25 mouse cellular contexts compared by ENCODE assay signal in the genomic region with DNA sequence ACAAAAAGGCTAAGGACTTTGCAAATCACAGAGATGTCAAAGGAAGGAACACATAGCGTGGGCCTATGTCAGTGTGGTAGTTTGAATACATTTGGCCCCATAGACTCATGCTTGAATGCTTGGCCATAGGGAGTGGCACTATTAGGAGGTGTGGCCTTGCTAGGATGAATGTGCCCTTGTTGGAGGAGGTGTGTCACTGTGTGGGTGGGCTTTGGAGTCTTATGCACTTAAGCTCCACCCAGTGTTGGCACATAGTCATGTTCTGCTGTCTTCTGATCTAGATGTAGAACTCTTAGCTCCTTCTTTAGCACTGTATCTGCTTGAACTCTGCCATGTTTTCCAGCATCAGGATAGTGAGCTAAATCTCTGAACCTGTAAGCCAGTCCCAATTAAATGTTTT.
"Had no signal": no experiment of that assay in that cellular context is flagged by ENCODE, and none has a peak within 500 bp of the region (broad histone marks: within the 10 kb centered on the region; RNA-seq: fewer than 3 reads in every experiment).

No protein-coding gene starts in this region.

- DNase-seq: gastrocnemius, postnatal 10 days; gastrocnemius, postnatal 25 days; heart, adult 2 months; heart, postnatal 14 days; heart, postnatal 4 days; kidney, adult 18-20 months; kidney, adult 8-10 months; kidney, postnatal 10 days; kidney, postnatal 25 days; kidney, postnatal 4 days had no signal

- H3K27ac ChIP-seq: heart, adult 2 months; heart, embryonic 13.5 days; heart, embryonic 15.5 days; hindbrain, embryonic 10.5 days; hindbrain, embryonic 12.5 days; hindbrain, embryonic 14.5 days; intestine, embryonic 15.5 days; layer of hippocampus, adult 2 months; left cerebral cortex, adult 2 months; limb, embryonic 13.5 days; limb, embryonic 15.5 days; liver, embryonic 12.5 days; liver, embryonic 14.5 days had no signal

- H3K4me3 ChIP-seq: heart, adult 2 months; heart, embryonic 13.5 days; heart, embryonic 15.5 days; hindbrain, embryonic 10.5 days; hindbrain, embryonic 12.5 days; intestine, embryonic 15.5 days; layer of hippocampus, adult 2 months; left cerebral cortex, adult 2 months; limb, embryonic 13.5 days; limb, embryonic 15.5 days; liver, embryonic 12.5 days had no signal

- ATAC-seq: hindbrain, embryonic 16.5 days; inflammation-experienced regulatory T-cells, adult 6 months; intestine, embryonic 15.5 days; intestine, postnatal 0 days; liver, embryonic 12.5 days had no signal
